In the genomic region with DNA sequence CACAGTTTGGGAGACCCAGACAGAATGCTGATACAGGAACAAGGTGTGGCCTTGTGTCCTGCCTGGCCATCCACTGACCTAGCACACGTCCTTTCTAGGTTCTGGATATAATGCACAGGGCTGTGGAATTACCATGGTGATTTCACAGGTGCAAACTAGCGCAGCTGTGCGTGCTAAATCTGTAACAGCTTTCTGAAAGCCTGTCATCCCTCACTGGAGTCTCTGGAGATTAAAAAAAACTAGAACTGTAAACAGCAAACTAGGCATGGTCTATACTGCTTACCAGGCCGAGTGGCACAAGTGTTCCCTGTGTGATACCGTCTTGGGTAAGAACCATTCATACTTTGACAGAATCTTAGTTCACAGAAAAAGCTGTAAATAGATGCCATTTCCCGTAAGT, we compare ENCODE assay signal across 17 mouse cellular contexts.
A peak's percentile ranks its signal among the peaks of the same experiment; 100 is the strongest.
DNase-seq lines count a peak whose midpoint lies in the region; ATAC-seq and TF ChIP-seq lines count a peak whose summit lies in the region.
"Had no signal": no experiment of that assay in that cellular context is flagged by ENCODE, and none has a peak within 500 bp of the region (broad histone marks: within the 10 kb centered on the region; RNA-seq: fewer than 3 reads in every experiment).

No protein-coding gene starts in this region.

- no peak for TF ChIP-seq EP300 in liver, postnatal 0 days (IDR thresholded peaks at IDR 0.05; ENCODE audit: low read depth)

- H3K27me3 ChIP-seq in liver, embryonic 12.5 days (replicated peaks), result no peaks in the 10 kb centered on the region
- no peaks in the 10 kb centered on the region for H3K27me3 ChIP-seq in liver, postnatal 0 days (ENCODE audit: insufficient read depth, low read length)
- no peaks in the 10 kb centered on the region for H3K27me3 ChIP-seq in limb, embryonic 14.5 days (ENCODE audit: control insufficient read depth, insufficient read depth, low read length)
- H3K27me3 ChIP-seq: heart, embryonic 13.5 days; kidney, embryonic 15.5 days; stomach, embryonic 15.5 days had no signal

- TF ChIP-seq POLR2A in limb, embryonic 14.5 days (IDR thresholded peaks at IDR 0.05; ENCODE audit: borderline replicate concordance, extremely low read depth, insufficient read depth, insufficient read length), result no peak

- 0 out of 2 replicates have a peak overlapping the region, but pooled peaks have one; percentile 45 for H3K9ac ChIP-seq in liver, embryonic 12.5 days
- no peak overlapping the region for H3K9ac ChIP-seq in liver, postnatal 0 days (replicated peaks)
- no peak overlapping the region for H3K9ac ChIP-seq in limb, embryonic 14.5 days (ENCODE audit: low read depth, low read length, severe bottlenecking)
- H3K9ac ChIP-seq: heart, embryonic 13.5 days; kidney, embryonic 15.5 days; stomach, embryonic 15.5 days had no signal

- H3K36me3 ChIP-seq in liver, embryonic 12.5 days, result no peaks in the 10 kb centered on the region
- H3K36me3 ChIP-seq in liver, postnatal 0 days (replicated peaks; ENCODE audit: insufficient read depth, low read length), result no peaks in the 10 kb centered on the region
- no peaks in the 10 kb centered on the region for H3K36me3 ChIP-seq in limb, embryonic 14.5 days (ENCODE audit: control insufficient read depth, insufficient read depth, low read length)
- H3K36me3 ChIP-seq: heart, embryonic 13.5 days; kidney, embryonic 15.5 days; stomach, embryonic 15.5 days had no signal

- no peaks in the 10 kb centered on the region for H3K9me3 ChIP-seq in liver, embryonic 12.5 days (replicated peaks)
- H3K9me3 ChIP-seq in liver, postnatal 0 days (ENCODE audit: low read length), result no peaks in the 10 kb centered on the region
- H3K9me3 ChIP-seq in limb, embryonic 14.5 days (ENCODE audit: control insufficient read depth, low read length), result no peaks in the 10 kb centered on the region
- H3K9me3 ChIP-seq: heart, embryonic 13.5 days; kidney, embryonic 15.5 days; stomach, embryonic 15.5 days had no signal

- H3K4me3 ChIP-seq in liver, embryonic 12.5 days, result no peak overlapping the region
- no peak overlapping the region for H3K4me3 ChIP-seq in liver, postnatal 0 days (ENCODE audit: low read depth, low read length)
- H3K4me3 ChIP-seq in limb, embryonic 14.5 days (replicated peaks; ENCODE audit: low read length), result no peak overlapping the region
- H3K4me3 ChIP-seq: heart, embryonic 13.5 days; kidney, embryonic 15.5 days; left cerebral cortex, adult 2 months; stomach, embryonic 15.5 days had no signal

- no peak for ATAC-seq in liver, embryonic 12.5 days
- no peak for ATAC-seq in liver, postnatal 0 days
- peak; percentile 66 for ATAC-seq in limb, embryonic 14.5 days (ENCODE audit: low FRiP score, low read depth)

- DNase-seq in frontal cortex, postnatal 36 days (ENCODE audit: low spot score in 2 of 2), result peak; percentile 6 to 47
- DNase-seq in frontal cortex, postnatal 10 days (ENCODE audit: low spot score in 2 of 2), result no peak
- no peak for DNase-seq in liver, postnatal 0 days
- peak; percentile 20 for DNase-seq in limb, embryonic 14.5 days (ENCODE audit: low spot score)
- peak; percentile 22 for DNase-seq in right cerebral cortex, postnatal 25 days
- DNase-seq in testis, postnatal 10 days (ENCODE audit: low spot score), result no peak
- DNase-seq: adrenal gland, adult 8-10 months; cerebellum, adult 18-20 months; heart, postnatal 4 days; lung, adult 2 months; midbrain, embryonic 14.5 days had no signal

- H3K4me1 ChIP-seq in liver, embryonic 12.5 days, result peaks cover 65% of the 10 kb centered on the region
- peaks cover 41% of the 10 kb centered on the region for H3K4me1 ChIP-seq in liver, postnatal 0 days (ENCODE audit: insufficient read depth)
- peaks cover 9% of the 10 kb centered on the region; the same call in 1 of the 2 replicates for H3K4me1 ChIP-seq in limb, embryonic 14.5 days (ENCODE audit: control insufficient read depth, insufficient read depth, low read length)
- H3K4me1 ChIP-seq: kidney, embryonic 15.5 days; stomach, embryonic 15.5 days had no signal

- H3K4me2 ChIP-seq in liver, embryonic 12.5 days, result no peak overlapping the region; the same call in 1 of the 2 replicates
- H3K4me2 ChIP-seq in liver, postnatal 0 days (ENCODE audit: low read depth, low read length), result no peak overlapping the region
- H3K4me2 ChIP-seq in limb, embryonic 14.5 days (replicated peaks; ENCODE audit: low read depth, low read length, severe bottlenecking), result no peak overlapping the region
- H3K4me2 ChIP-seq: heart, embryonic 13.5 days; kidney, embryonic 15.5 days; stomach, embryonic 15.5 days had no signal

- H3K27ac ChIP-seq in liver, embryonic 12.5 days, result peak overlapping the region; percentile 81
- H3K27ac ChIP-seq in liver, postnatal 0 days (ENCODE audit: low read depth), result no peak overlapping the region
- no peak overlapping the region for H3K27ac ChIP-seq in limb, embryonic 14.5 days (replicated peaks; ENCODE audit: low read depth, low read length)
- H3K27ac ChIP-seq: heart, embryonic 13.5 days; kidney, embryonic 15.5 days; left cerebral cortex, adult 2 months; macrophage; stomach, embryonic 15.5 days had no signal

- TF ChIP-seq CTCF in liver, postnatal 0 days (IDR thresholded peaks at IDR 0.05; ENCODE audit: low read depth), result no peak

- WGBS in liver, embryonic 12.5 days (ENCODE audit: insufficient replicate concordance), result 79% methylated on average over 6 of the region's 6 CpGs
- 75% methylated on average over 6 of the region's 6 CpGs for WGBS in liver, postnatal 0 days (ENCODE audit: insufficient replicate concordance)
- WGBS in limb, embryonic 14.5 days, result 48% methylated on average over 6 of the region's 6 CpGs

Comparison
In these comparisons a context has a peak if more than half of its experiments do, and no peak if none do; other contexts are left out.
1. DNase-seq: peak in frontal cortex, postnatal 36 days (2 of 2), limb, embryonic 14.5 days (single experiment) and right cerebral cortex, postnatal 25 days (single experiment); none in frontal cortex, postnatal 10 days (0 of 2), liver, postnatal 0 days (single experiment) and testis, postnatal 10 days (single experiment).